ENCODE assay signal across 8 mouse cellular contexts in genomic region chr19:32956916-32957558, GRCm38 (mm10).
DNase-seq lines count a peak whose midpoint lies in the region; ATAC-seq lines count a peak whose summit lies in the region.

No protein-coding gene starts in this region.

- H3K36me3 ChIP-seq in heart, embryonic 12.5 days, result no peaks in the 10 kb centered on the region
- no peaks in the 10 kb centered on the region for H3K36me3 ChIP-seq in stomach, embryonic 16.5 days (ENCODE audit: control insufficient read depth, insufficient read depth, low read length)

- ATAC-seq in heart, embryonic 12.5 days (ENCODE audit: insufficient number of reproducible peaks, low FRiP score), result no peak
- peak; percentile 29 for ATAC-seq in inflammation-experienced regulatory T-cells, adult 6 months
- ATAC-seq in stomach, embryonic 16.5 days (ENCODE audit: insufficient read depth, low FRiP score), result no peak

- peak overlapping the region; percentile 64 for H3K4me2 ChIP-seq in heart, embryonic 12.5 days
- peak overlapping the region; percentile 48 for H3K4me2 ChIP-seq in stomach, embryonic 16.5 days (ENCODE audit: low read depth, low read length)

- no peaks in the 10 kb centered on the region for H3K9me3 ChIP-seq in heart, embryonic 12.5 days (replicated peaks)
- H3K9me3 ChIP-seq in stomach, embryonic 16.5 days (replicated peaks; ENCODE audit: control insufficient read depth, low read length), result no peaks in the 10 kb centered on the region

- H3K4me3 ChIP-seq in heart, embryonic 12.5 days, result peak overlapping the region; percentile 29
- peak overlapping the region; percentile 25 for H3K4me3 ChIP-seq in stomach, embryonic 16.5 days (replicated peaks; ENCODE audit: low read length)

- WGBS in heart, embryonic 12.5 days, result 1% methylated on average over 13 of the region's 13 CpGs
- whole genome bisulfite sequencing in stomach, embryonic 16.5 days, result 8% methylated on average over 13 of the region's 13 CpGs

- H3K9ac ChIP-seq in heart, embryonic 12.5 days, result 0 out of 2 replicates have a peak overlapping the region, but pooled peaks have one; percentile 9
- H3K9ac ChIP-seq in stomach, embryonic 16.5 days (ENCODE audit: low read length), result peak overlapping the region; percentile 55

- intact Hi-C loops in heart, postnatal 25 days (cut with DNase I), result no loop called here

- DNase-seq in heart, postnatal 25 days (ENCODE audit: low spot score), result no peak
- peak; percentile 40 for DNase-seq in embryo, embryonic 11 days
- peak; percentile 45 for DNase-seq in lung, postnatal 36 days
- DNase-seq in layer of hippocampus, adult 9-10 months (ENCODE audit: low spot score), result no peak
- no peak for DNase-seq in left cerebral cortex, adult 18-20 months (ENCODE audit: low spot score in 2 of 2)

- H3K4me1 ChIP-seq in heart, embryonic 12.5 days (replicated peaks), result peaks cover 7% of the 10 kb centered on the region; the same call in 1 of the 2 replicates
- peaks cover 12% of the 10 kb centered on the region; the same call in 1 of the 2 replicates for H3K4me1 ChIP-seq in stomach, embryonic 16.5 days (ENCODE audit: control insufficient read depth, insufficient read depth, low read length)

- H3K27ac ChIP-seq in heart, embryonic 12.5 days (ENCODE audit: poor library complexity, severe bottlenecking), result no peak overlapping the region
- no peak overlapping the region for H3K27ac ChIP-seq in stomach, embryonic 16.5 days (ENCODE audit: low read length)

- H3K27me3 ChIP-seq in heart, embryonic 12.5 days (replicated peaks), result peaks cover 3% of the 10 kb centered on the region; the same call in 1 of the 2 replicates
- H3K27me3 ChIP-seq in stomach, embryonic 16.5 days (ENCODE audit: control insufficient read depth, insufficient read depth, low read length), result no peaks in the 10 kb centered on the region

Comparison
In these comparisons a context has a peak if more than half of its experiments do, and no peak if none do; other contexts are left out.
1. DNase-seq: peak in embryo, embryonic 11 days (single experiment) and lung, postnatal 36 days (single experiment); none in heart, postnatal 25 days (single experiment), layer of hippocampus, adult 9-10 months (single experiment) and left cerebral cortex, adult 18-20 months (0 of 2).